Mouse (Mus musculus) bone marrow, adult 2 months (tissue): ENCODE measurements at regions not wholly inside any gene's neighbourhood (a gene's known extent, or its start where the extent isn't known, plus 50 kb on each side); places are given as distances from the start of the nearest gene placed in this dataset.

Source experiments
- CTCF ChIP-seq: fragments of 200-500 bp; IDR thresholded peaks from 2 replicates; pipeline ENCODE4 v1.5.1; 2011; ENCODE audit warnings: low read length, control low read depth; ENCODE audit not compliant: control insufficient read depth, insufficient read depth
- POLR2A ChIP-seq: fragments of 200-500 bp; IDR thresholded peaks from 2 replicates; pipeline ENCODE4 v1.6.1; 2011; ENCODE audit warnings: low read depth, mild to moderate bottlenecking, control low read depth, low read length, borderline replicate concordance; ENCODE audit not compliant: control insufficient read depth

GRCm38 (mm10) chr13:97503955-97504739 lies 256.3 kb downstream of the Gm10260 start:
- TF ChIP-seq POLR2A (no peak), CTCF (no peak)
